Mouse (Mus musculus): ENCODE measurements around the gene Dnajb1.
"Not testable (repeated sequence)": the region's sequence is repeated elsewhere in the genome, so short reads cannot be mapped to it uniquely, and the experiment has no call there.

Gene Dnajb1

DNA sequence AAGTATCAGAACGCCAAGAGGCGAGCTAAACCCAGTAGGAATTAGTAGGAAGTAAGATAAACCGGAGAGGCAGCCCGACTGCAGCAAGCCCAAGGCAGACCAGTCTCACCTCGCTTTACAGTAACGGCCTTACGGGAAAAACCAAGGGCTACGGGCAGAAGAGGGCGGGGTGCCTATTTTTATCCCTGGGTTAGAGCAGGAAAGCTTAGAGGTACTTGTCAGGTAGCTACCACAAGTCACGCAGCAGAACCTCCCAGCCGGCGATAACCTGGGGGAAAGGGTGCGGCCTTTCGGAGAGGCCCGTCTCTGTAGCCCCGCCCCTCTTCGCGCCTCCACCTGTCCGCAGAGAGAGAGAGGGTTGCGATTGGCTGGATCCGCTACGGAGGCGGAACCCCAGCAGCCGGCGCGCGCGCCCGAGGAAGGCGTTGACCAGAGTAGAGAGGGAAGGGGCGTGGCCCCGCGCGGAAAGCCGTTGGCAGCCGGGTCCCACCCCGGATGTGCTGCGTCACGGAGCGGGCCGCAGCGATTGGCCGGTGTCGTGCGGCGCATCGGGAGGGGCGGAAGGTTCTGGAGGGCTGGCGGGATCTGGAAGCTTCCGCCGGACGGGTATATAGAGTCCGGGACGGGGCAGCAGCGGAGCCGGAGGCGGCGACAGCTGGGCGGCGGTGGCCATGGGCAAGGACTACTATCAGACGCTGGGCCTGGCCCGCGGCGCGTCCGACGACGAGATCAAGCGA is at the start of gene Dnajb1, which contains the start of gene Tecr:
Gene Dnajb1 (plus strand): TSS at position 533 of the 737 bp plus-strand sequence.
Gene Tecr (minus strand): TSS at position 311 of the 737 bp plus-strand sequence.
- peak; percentile 97 for DNase-seq (ENCODE audit: low read depth, low spot score)

- DNase-seq (ENCODE audit: low read depth, low spot score) = no peak
Observed at GRCm38 (mm10) chr8:83562669-83563068, 45.3 kb upstream of the Dnajb1 start.

- no peak for DNase-seq (ENCODE audit: low read depth, low spot score)
Observed at GRCm38 (mm10) chr8:83563246-83563645, 44.7 kb upstream of the Dnajb1 start.

GRCm38 (mm10) chr8:83565731-83566375 is 42.1 kb upstream of the Dnajb1 start:
- no peak for DNase-seq (ENCODE audit: low read depth, low spot score)

- peak; percentile 85 for DNase-seq (ENCODE audit: low read depth, low spot score)
Observed at GRCm38 (mm10) chr8:83566469-83567395, 41.3 kb upstream of the Dnajb1 start, which contains the start of gene Ndufb7. Gene Ndufb7 (plus strand): TSS chr8:83566671.

GRCm38 (mm10) chr8:83567668-83568067 is 40.3 kb upstream of the Dnajb1 start:
- DNase-seq (ENCODE audit: low read depth, low spot score) = no peak

GRCm38 (mm10) chr8:83568128-83568527 is 39.9 kb upstream of the Dnajb1 start:
- DNase-seq (ENCODE audit: low read depth, low spot score) = no peak

DNA sequence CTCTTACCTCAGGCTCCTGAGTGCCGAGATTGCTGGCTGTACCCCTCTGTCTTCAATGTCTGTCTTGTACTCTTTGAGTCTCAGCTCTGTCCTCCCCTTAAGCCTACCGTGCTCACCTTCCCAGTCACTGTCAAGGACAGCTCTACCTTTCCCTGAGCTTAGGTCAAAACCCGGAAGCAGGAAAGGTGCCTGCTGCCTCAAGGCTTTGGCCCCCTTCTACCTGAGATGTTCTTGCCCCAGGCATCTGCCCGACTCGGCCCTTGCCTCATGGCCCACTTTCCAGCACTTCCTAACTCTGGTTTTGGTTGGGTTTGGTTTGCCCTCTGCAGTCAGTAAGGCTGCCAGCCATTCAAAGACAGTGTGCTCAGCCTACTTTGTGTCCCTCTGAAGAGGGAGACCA is 39.2 kb upstream of the Dnajb1 start:
- no peak for DNase-seq (ENCODE audit: low read depth, low spot score)

GRCm38 (mm10) chr8:83569165-83569564 is 38.8 kb upstream of the Dnajb1 start:
- no peak for DNase-seq (ENCODE audit: low read depth, low spot score)

DNA sequence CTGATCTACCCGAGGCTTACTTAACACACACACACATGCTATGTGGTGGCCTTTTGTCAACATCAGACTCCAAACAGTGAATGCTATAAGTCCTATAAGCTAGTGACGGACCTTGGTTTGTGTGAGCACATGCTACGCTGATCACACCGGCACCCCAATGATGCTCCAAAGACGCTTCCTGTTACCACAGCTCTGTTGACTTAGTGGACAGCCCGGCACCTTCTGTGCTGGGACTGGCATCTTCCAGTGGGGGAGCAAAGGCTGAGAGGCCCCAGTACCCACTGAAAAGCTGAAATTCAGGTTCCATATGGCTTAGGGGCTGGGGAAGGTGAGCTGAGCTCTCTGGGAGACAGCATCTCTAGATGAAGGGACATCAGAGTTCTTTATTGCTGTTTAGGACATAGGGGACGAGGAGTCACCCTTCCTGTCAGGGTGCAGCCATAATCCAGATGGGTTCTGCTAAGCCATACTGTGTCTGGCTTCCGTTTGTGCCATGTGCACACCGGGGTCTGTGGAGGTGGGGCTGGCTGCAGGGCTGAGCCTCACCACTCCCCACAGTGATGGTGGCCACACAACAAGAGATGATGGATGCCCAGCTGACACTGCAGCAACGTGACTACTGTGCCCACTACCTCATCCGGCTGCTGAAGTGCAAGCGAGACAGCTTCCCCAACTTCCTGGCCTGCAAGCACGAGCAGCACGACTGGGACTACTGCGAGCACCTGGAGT is 37.6 kb upstream of the Dnajb1 start:
- DNase-seq (ENCODE audit: low read depth, low spot score) = no peak

DNA sequence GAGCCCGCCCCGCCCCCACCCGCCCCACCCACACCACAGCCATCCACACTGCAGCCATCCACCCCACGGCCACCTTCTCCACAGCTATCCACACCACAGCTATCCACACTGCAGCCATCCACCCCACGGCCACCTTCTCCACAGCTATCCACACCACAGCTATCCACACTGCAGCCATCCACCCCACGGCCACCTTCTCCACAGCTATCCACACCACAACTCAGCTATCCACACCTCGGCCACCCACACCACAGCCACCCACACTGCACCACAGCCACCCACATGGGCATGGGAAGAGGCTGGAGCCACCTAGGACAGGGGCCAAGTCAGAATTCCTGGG is 37.0 kb upstream of the Dnajb1 start:
- DNase-seq (ENCODE audit: low read depth, low spot score) = not testable (repeated sequence)

DNA sequence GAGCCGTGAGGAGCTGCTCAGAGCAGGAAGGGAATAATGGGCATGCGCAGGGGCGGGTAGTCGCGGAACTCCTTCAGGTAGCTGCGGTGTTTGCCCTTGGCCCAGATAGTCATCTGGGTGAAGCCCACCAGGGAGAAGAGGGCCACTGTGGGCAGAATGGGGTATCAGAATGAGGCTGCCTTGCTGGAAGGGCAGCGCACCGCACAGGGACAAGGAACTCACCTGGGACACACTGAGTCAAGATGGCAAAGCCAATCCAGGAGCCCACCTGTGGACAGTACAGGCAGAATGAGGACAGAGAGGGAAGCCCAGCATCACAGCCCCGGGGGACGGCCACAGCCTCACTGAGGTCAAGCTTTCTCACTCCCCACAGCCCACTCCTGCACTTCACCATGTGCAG is 36.2 kb upstream of the Dnajb1 start:
- DNase-seq (ENCODE audit: low read depth, low spot score) = no peak

GRCm38 (mm10) chr8:83572246-83572812 is 35.7 kb upstream of the Dnajb1 start:
- DNase-seq (ENCODE audit: low read depth, low spot score) = no peak

- no peak for DNase-seq (ENCODE audit: low read depth, low spot score)
Observed at GRCm38 (mm10) chr8:83573140-83573875, 34.7 kb upstream of the Dnajb1 start.

DNA sequence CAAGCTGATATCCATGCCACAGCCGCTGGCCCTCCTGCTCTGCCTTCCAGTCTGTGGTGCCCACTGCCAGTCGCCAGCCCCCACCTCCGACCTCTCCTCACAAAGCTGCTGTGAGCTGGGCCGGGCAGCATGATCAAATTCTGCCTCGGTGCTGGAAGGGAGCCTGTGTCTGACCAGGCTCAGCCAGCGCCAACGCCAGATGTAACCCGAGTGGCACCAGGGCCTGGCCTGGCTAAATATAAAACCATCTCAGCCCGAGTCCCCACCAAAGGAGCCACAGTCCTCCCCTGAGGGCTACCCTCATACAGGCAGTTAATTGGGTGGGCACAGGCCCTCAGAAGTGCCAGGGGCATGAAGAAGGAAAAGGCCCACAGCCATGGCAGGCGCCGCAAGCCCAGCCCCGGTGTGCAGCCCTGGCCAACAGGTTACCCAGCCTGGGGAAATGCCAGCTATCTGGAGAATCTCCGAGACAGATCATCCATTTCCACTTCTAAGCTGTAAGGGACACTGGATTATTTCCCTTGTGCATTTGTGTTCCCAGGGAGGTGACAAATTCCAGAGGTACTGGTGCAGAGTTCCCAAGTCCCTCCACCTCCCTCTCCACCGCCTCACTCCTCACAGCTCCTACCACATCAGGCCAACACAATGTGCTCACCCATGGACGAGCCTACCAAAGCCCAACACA is 33.2 kb upstream of the Dnajb1 start:
- DNase-seq (ENCODE audit: low read depth, low spot score) = no peak

- no peak for DNase-seq (ENCODE audit: low read depth, low spot score)
Observed at GRCm38 (mm10) chr8:83575561-83576515, 32.2 kb upstream of the Dnajb1 start.

DNA sequence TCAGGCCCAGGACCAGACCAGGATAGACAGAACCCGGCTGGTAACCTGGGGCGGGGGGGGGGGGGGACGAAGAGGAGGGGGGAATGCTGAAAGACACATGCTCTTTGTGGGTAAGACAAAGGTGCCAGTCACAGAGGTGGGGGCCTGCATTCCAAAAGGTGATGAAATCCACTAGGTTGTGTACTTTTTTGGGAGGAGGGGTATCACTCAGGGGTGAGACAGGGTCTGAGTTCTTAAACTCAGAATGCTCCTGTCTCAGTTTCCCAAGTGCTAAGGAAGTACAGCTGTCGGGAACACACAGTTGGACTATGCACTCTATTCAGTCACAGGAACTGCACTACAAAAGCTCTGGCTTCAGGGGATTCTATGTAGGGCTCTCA is 31.5 kb upstream of the Dnajb1 start:
- DNase-seq (ENCODE audit: low read depth, low spot score) = no peak

DNA sequence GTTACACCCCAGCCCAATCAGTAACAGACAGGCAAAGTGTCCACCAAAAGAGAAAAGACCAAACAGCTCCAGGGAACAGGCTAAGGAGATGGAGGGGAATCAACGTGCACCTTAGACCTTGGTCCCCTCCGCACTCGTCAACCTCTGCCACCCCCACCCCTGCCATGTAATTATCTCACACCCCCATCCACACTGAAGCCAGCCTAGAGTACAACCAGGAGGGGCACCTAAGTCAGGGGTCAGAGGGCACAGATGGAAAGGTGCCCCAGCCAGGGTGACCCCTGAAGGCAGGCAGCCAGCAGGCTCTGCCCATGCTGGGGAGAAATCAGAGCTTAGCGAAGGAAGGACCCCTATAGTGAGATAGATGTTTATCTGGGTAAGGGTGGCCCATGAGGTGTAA is 31.1 kb upstream of the Dnajb1 start:
- no peak for DNase-seq (ENCODE audit: low read depth, low spot score)

GRCm38 (mm10) chr8:83577384-83577791 is 30.6 kb upstream of the Dnajb1 start:
- DNase-seq (ENCODE audit: low read depth, low spot score) = no peak

Data from retina, adult 2 months (tissue).